Mouse (Mus musculus) liver, adult (tissue): ENCODE data around the gene Gm49358.

Experiments used
- GATA4 ChIP-seq: IDR thresholded peaks from 2 replicates; pipeline ENCODE4 v1.6.1; 2014; ENCODE audit warnings: mild to moderate bottlenecking, low read length; ENCODE audit not compliant: insufficient replicate concordance

Gene Gm49358

DNA sequence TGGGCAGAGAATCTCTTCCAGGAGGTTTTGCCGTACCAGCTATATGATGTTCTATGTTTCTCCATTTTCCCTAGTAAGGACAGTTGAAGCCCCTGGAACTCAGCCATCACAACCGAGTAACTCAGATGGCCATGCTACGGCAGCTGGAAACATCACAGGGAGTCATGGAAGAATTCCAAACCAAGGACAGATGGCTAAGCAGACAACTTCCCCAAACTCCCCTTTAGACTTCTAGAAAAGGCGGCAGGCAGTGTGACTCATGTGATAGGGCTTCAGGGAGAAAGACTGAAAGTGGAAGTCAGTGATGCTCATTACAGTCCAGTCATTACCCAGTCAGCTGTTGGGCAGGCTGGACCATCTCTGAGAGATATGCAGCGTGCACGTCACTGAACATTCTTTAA is 8.5 kb downstream of the Gm49358 start:
- no peak for TF ChIP-seq GATA4

- TF ChIP-seq GATA4: no peak
Measured at GRCm38 (mm10) chr10:86773360-86773759, 9.6 kb downstream of the Gm49358 start.

GRCm38 (mm10) chr10:86776281-86776680 is 12.5 kb downstream of the Gm49358 start:
- no peak for TF ChIP-seq GATA4

GRCm38 (mm10) chr10:86777614-86778319 is 14.0 kb downstream of the Gm49358 start:
- TF ChIP-seq GATA4: no peak

GRCm38 (mm10) chr10:86778398-86779116 is 14.8 kb downstream of the Gm49358 start, which contains the start of gene Nt5dc3:
Gene Nt5dc3, plus strand, starts transcription at chr10:86779005.
- TF ChIP-seq GATA4: no peak

- TF ChIP-seq GATA4: no peak
Measured at GRCm38 (mm10) chr10:86779117-86779755, 15.5 kb downstream of the Gm49358 start.

DNA sequence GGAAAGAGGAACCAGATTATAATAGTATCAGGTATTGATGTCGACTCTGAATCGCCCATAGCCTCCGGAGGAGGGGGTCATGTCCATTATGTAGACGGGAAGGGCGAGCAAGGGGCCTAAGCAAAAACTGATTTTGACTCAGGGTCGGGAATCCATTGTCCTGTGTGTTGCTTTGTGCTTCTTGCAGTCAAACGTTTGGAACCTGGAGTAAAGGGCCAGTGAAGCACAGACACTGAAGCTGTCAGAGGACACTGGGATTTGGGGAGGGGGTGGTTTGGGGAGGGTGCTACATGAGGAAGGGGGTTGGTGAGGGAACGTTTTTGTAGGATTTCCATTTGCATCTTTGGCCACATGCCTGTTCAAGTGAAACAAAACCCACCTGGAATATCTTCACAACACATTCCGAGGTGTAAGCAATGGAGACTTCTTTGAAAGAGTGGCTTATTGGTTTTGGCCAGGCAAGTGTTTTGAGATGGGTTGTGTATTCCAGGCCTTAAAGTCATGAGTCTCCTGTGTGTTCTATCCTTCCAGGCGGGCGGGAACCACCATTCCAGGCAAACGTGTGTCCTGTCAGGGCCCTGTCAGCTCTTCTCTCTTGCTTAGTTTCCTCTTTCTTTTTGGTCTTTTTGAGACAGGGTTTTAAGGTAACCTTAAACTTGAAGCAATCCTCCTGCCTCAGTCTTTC is 16.2 kb downstream of the Gm49358 start:
- TF ChIP-seq GATA4: no peak

- TF ChIP-seq GATA4: no peak
Measured at GRCm38 (mm10) chr10:86781641-86782040, 17.9 kb downstream of the Gm49358 start.

DNA sequence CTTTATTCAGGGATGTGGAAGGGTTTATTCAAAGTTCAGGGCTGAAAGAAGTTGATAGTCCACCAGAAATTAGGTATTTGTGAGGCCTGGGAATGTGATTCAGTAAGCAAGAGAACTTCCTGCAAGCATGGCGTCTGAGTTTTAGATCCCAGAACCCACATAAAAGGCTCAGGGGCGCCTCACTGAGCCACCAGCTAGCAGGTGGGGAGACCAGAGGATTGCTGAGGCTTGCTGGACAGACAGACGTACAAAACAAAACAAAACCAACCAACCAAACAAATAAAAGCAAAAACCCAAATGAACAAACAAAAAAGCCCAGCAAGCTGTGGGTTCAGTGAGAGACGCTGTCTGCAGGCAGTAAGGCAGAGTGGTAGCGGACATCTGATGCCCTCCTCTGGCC is 18.9 kb downstream of the Gm49358 start:
- no peak for TF ChIP-seq GATA4

DNA sequence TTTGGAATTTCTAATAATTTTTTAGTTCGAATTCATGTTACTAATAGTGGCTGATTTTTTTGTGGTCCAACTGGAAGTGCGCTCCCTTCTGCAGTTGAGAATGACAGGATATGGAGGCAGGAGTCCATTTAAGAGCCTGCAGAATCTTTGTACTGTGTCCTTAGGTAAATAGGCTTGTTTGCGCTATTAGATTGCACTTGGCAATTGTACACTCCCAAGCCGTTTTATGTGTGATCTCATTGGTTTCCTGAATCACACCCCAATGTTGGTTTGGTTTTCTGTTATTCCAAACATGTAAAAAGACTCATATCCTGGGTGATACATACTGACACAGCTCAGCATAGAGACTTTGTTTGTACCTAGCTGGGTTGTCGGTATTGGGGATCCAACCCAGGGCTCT is 19.8 kb downstream of the Gm49358 start:
- no peak for TF ChIP-seq GATA4

DNA sequence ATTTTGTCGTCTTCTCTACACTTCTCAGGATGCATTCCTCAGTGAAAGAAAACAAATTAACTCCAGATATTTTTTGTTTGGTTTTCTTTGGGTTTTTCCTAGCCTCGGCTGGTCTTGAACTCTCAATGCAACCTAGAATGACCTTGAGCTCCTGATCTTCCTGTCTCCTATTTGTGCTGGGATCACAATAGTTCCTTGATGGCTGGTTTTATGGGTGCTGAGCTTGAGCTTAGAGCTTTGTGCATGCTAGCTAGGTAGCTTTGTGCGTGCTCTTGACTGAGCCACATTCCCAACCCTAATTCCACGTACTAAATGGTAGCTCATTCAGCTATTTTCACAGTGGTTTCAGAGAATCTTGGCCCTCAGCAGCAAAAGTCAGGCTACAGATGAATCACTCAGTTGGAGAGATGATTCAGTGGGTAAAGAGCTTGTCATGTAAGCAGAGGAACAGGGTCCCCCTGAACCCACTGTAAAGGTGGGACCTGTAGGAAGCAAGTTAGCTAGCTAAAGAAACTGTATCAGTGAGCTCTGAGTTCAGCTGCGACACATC is 20.4 kb downstream of the Gm49358 start:
- no peak for TF ChIP-seq GATA4

DNA sequence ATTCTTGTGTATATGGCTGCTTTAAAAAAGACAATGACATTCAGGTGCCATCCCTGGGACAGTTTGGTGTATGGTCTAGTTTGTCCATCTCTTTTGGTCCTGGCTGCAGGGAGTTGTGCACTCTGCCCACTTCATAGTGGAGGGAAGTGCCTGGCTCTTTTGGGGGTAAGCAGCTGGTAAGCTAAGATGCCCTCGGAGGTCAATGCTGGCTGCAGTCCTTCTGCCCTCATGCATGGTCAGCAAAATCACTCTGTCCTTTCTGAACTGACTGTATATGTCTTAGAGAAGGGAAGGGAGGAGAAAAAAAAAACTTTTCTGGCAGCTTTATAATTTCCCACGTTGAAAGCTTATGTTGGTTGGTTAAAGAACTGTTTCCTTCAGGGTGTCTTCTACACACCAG is 21.6 kb downstream of the Gm49358 start:
- TF ChIP-seq GATA4: no peak

DNA sequence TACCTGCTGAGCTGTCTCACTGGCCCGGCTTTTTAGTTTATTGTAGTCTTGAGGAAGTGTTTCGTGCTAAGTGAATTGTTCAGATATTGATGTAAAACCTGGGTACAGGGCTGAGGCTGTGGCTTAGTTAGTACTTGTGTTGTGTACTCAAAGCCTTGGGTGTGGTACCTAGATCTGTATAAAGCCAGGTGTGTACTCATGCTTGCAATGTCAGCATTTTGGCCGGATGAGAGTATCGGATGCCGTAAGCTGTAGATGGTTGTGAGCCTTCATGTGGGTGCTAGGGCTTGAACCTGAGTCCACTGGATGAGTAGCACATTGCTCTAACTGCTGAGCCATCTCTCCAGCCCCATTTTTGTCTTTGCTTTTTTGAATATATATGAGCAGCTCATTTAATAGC is 22.3 kb downstream of the Gm49358 start:
- TF ChIP-seq GATA4: no peak

DNA sequence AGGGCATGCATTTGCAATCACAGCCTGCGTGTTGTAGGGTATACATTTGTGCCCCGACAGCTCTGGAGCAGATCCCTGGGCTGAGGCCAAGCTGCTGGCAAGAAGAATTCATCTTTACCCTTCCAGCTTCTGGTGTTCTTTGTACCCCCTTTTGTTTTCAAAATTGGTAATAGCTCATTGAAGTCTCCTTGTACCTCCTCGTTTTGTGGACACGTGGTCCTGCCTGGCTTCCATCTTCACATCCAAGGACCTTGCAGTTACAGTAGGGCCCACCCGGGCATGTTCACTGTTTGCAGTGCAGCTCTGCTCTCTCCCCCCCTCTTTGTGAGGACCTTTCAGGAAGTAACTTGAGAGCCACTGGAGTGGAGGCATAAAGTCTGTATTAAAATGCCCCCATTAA is 24.4 kb downstream of the Gm49358 start:
- no peak for TF ChIP-seq GATA4

DNA sequence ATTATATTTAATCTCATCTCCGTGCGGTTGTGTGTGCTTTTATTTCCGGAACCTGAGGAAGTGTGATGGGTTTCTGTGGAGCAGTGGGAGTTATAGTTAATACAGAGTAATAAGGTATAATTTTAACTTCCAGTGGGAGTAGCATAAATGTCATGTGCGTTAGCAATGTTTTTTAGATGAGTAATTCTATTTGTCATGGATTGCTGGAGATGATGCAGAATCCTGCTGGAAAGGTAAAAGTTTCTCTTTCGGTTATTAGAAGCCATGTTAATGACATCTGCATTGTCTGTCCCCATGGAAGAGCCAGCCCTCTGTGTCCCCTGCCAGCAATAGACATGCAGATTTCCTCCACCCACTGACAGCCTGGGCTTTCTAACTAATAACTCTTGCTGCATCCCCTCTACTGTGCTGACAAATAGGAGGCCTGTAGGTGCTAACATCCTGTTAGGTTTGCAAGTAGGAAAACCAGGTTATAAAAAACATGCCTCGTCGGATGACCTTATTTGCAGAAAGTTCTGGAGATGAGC is 25.4 kb downstream of the Gm49358 start:
- no peak for TF ChIP-seq GATA4

DNA sequence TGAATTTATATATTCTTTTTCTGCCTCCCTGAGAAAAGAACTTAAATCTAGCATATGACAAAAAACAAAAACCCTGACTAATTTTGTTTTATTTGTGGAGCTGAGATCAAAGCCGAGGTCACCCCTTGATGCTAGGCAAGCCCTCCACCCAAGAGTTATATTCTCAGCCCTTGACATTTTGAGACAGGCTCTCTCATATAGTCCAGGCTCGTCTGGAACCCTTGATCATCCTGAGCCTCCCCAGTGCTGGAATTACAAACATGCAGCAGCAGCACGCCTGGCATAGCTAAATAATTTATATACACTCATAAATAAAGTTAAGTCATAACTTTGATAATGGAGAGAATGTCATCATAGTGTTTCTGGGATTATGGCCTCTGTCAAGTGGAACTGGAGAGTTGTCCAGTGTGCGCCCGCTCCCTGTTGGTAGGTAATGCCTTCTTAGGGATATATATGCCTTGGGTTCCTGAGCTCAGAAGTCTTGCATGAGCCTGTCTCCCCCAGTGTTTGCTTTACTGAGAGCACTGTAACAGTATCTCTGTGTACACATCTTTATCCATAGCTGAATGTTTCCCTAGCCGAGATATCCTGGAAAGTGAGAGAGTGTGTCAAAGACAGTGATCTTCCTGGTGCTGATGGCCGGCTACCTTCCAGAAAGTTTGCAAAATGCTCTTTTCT is 27.9 kb downstream of the Gm49358 start:
- no peak for TF ChIP-seq GATA4
